8 mouse cellular contexts compared by ENCODE assay signal in genomic region chr4:155601091-155601996, GRCm38 (mm10). TPM values are rescaled to one million over a fixed set of nuclear protein-coding genes. Genes with fewer than 3 reads are reported as not detected.
DNase-seq lines count a peak whose midpoint lies in the region; ATAC-seq and TF ChIP-seq lines count a peak whose summit lies in the region.

Gene Slc35e2 (plus strand): TSS chr4:155601416.

- peak; percentile 95 to 96 for DNase-seq in B cell, adult 2 months
- DNase-seq in brain, adult 2 months (ENCODE audit: low read depth, low spot score) = peak; percentile 98
- DNase-seq in liver, adult 2 months (ENCODE audit: extremely low read depth, low read depth, low spot score) = peak; percentile 88
- DNase-seq in splenic B cell, adult 2 months (ENCODE audit: low read depth, low spot score) = peak; percentile 96

- peaks cover 7% of the 10 kb centered on the region for H3K4me1 ChIP-seq in heart, embryonic 11.5 days (ENCODE audit: control insufficient read depth, insufficient read depth, low read length)
- H3K4me1 ChIP-seq in kidney, embryonic 16.5 days (ENCODE audit: insufficient read depth, low read length) = peaks cover 12% of the 10 kb centered on the region
- H3K4me1 ChIP-seq in liver, adult 2 months (ENCODE audit: control insufficient read depth, insufficient read depth, low read length) = peaks cover 19% of the 10 kb centered on the region

- peaks cover 8% of the 10 kb centered on the region; the same call in 1 of the 2 replicates for H3K79me2 ChIP-seq in liver, adult 2 months (ENCODE audit: control insufficient read depth, insufficient read depth, low read length)
- H3K79me2 ChIP-seq in myocyte (ENCODE audit: control insufficient read depth, insufficient read depth) = peaks cover 38% of the 10 kb centered on the region

- peak within 1 kb of the TSS; percentile 85 for H3K4me3 ChIP-seq in heart, embryonic 11.5 days (ENCODE audit: low read depth, low read length)
- H3K4me3 ChIP-seq in kidney, embryonic 16.5 days (ENCODE audit: low read length) = peak within 1 kb of the TSS; percentile 69
- H3K4me3 ChIP-seq in liver, adult 2 months (ENCODE audit: insufficient read depth, low read depth, low read length) = peak within 1 kb of the TSS; percentile 86
- H3K4me3 ChIP-seq in myocyte = peak within 1 kb of the TSS; percentile 67

- peak within 1 kb of the TSS; percentile 97 for H3K9ac ChIP-seq in heart, embryonic 11.5 days (ENCODE audit: low read depth, low read length)
- H3K9ac ChIP-seq in kidney, embryonic 16.5 days (replicated peaks; ENCODE audit: low read length) = peak within 1 kb of the TSS; percentile 94
- H3K9ac ChIP-seq in liver, adult 2 months (ENCODE audit: low read depth, low read length) = peak within 1 kb of the TSS; percentile 97

- peak within 1 kb of the TSS; percentile 88 for H3ac ChIP-seq in myocyte (ENCODE audit: control insufficient read depth, insufficient read length)

- TF ChIP-seq POLR2A in liver, adult 2 months (IDR thresholded peaks at IDR 0.05; ENCODE audit: extremely low read depth, insufficient read depth, low read length) = peak; percentile 73
- peak; percentile 86 for TF ChIP-seq POLR2A in myocyte (IDR thresholded peaks at IDR 0.05; ENCODE audit: insufficient read length, low read depth)

- whole genome bisulfite sequencing in heart, embryonic 11.5 days (ENCODE audit: insufficient replicate concordance) = under 1% methylated on average over 57 of the region's 65 CpGs
- under 1% methylated on average over 64 of the region's 65 CpGs for WGBS in kidney, embryonic 16.5 days
- under 1% methylated on average over 65 of the region's 65 CpGs for WGBS in liver, adult 2 months

- H3K27me3 ChIP-seq in heart, embryonic 11.5 days (ENCODE audit: control insufficient read depth, insufficient read depth, low read length) = no peaks in the 10 kb centered on the region
- H3K27me3 ChIP-seq in kidney, embryonic 16.5 days (ENCODE audit: insufficient read depth, low read length) = no peaks in the 10 kb centered on the region
- H3K27me3 ChIP-seq in liver, adult 2 months (ENCODE audit: control insufficient read depth, insufficient read depth, low read length) = no peaks in the 10 kb centered on the region
- H3K27me3 ChIP-seq in myocyte (ENCODE audit: control insufficient read depth, insufficient read depth, insufficient read length) = no peaks in the 10 kb centered on the region
- no peaks in the 10 kb centered on the region for H3K27me3 ChIP-seq in splenic B cell, adult 2 months (ENCODE audit: control insufficient read depth, insufficient read depth, low read length, poor library complexity, severe bottlenecking)

- no peaks in the 10 kb centered on the region for H3K36me3 ChIP-seq in heart, embryonic 11.5 days (ENCODE audit: control insufficient read depth, insufficient read depth, low read length)
- H3K36me3 ChIP-seq in kidney, embryonic 16.5 days (ENCODE audit: insufficient read depth, low read length) = 0 out of 2 replicates have a peak, but pooled peaks cover 2% of the 10 kb centered on the region
- peaks cover 7% of the 10 kb centered on the region for H3K36me3 ChIP-seq in liver, adult 2 months (ENCODE audit: control insufficient read depth, insufficient read depth, low read length)
- H3K36me3 ChIP-seq in myocyte (ENCODE audit: control insufficient read depth, insufficient read depth) = peaks cover 11% of the 10 kb centered on the region
- H3K36me3 ChIP-seq in splenic B cell, adult 2 months (ENCODE audit: control insufficient read depth, insufficient read depth, low read length, poor library complexity, severe bottlenecking) = no peaks in the 10 kb centered on the region

- peak; percentile 89 for ATAC-seq in erythroblast, adult 5-6 weeks (replicated peaks; ENCODE audit: low FRiP score, poor library complexity, severe bottlenecking)
- ATAC-seq in heart, embryonic 11.5 days (replicated peaks; ENCODE audit: insufficient number of reproducible peaks, low FRiP score, low TSS enrichment) = peak; percentile 94
- peak; percentile 98 for ATAC-seq in kidney, embryonic 16.5 days (ENCODE audit: low FRiP score, low TSS enrichment)

- H3K9me3 ChIP-seq in heart, embryonic 11.5 days (replicated peaks; ENCODE audit: control insufficient read depth, low read length) = no peaks in the 10 kb centered on the region
- no peaks in the 10 kb centered on the region for H3K9me3 ChIP-seq in kidney, embryonic 16.5 days (ENCODE audit: low read length)

- peak within 1 kb of the TSS; percentile 92 for H3K4me2 ChIP-seq in heart, embryonic 11.5 days
- H3K4me2 ChIP-seq in kidney, embryonic 16.5 days (replicated peaks; ENCODE audit: low read depth, low read length) = peak within 1 kb of the TSS; percentile 95
- H3K4me2 ChIP-seq in myocyte (ENCODE audit: low read depth) = peak within 1 kb of the TSS; percentile 85

- TF ChIP-seq CTCF in liver, adult 2 months (IDR thresholded peaks at IDR 0.05; ENCODE audit: low read depth, low read length) = no peak

- peak within 1 kb of the TSS; percentile 99 for H3K27ac ChIP-seq in heart, embryonic 11.5 days (ENCODE audit: low read depth, low read length)
- H3K27ac ChIP-seq in kidney, embryonic 16.5 days (ENCODE audit: low read length) = peak within 1 kb of the TSS; percentile 99
- H3K27ac ChIP-seq in liver, adult 2 months (replicated peaks; ENCODE audit: insufficient read depth, low read depth, low read length) = peak within 1 kb of the TSS; percentile 98

TF ChIP-seq in myocyte, 11 proteins besides CTCF, POLR2A, EP300 and RAD21:
- TF ChIP-seq POLR2AphosphoS2 (IDR thresholded peaks at IDR 0.05; ENCODE audit: insufficient read length, low read depth) (peak; percentile 95), MAX (IDR thresholded peaks at IDR 0.05; ENCODE audit: low read depth) (peak; percentile 38), MYOG (IDR thresholded peaks at IDR 0.05; ENCODE audit: control insufficient read depth in 1 of 3, insufficient read depth in 1 of 3, insufficient read length in 2 of 3, low read depth in 2 of 3) (peak in 1 of 3 experiments; percentile 17), E2F4 (IDR thresholded peaks at IDR 0.05; ENCODE audit: insufficient read depth) (peak; percentile 8), SRF (IDR thresholded peaks at IDR 0.05; ENCODE audit: control insufficient read depth, insufficient read length, low read depth) (no peak), CEBPB (IDR thresholded peaks at IDR 0.05; ENCODE audit: insufficient read depth, poor library complexity, severe bottlenecking) (no peak)
TF ChIP-seq in myocyte: peak in this region for 4.

RNA-seq across cellular contexts. Expression of gene Slc35e2, which starts in this region (rescaled TPM):
- 10.4 and 13.8 TPM in 2 replicates for total RNA-seq in erythroblast, adult 5-6 weeks (2015; ENCODE audit: low replicate concordance)
- 7.6 and 13.2 TPM in 2 replicates for total RNA-seq in erythroblast, adult 5-6 weeks (2017; ENCODE audit: low replicate concordance)
- 7.7 and 9.6 TPM in 2 replicates for polyA plus RNA-seq in heart, embryonic 11.5 days (2014; fragmentation: Nextera tagmentation; extraction: Ambion mirVana)
- 7.8 and 10.1 TPM in 2 replicates for polyA plus RNA-seq in kidney, embryonic 16.5 days (2015; fragmentation: Nextera tagmentation; extraction: Ambion mirVana)
- 63.5 and 65.6 TPM in 2 replicates for total RNA-seq in liver, adult 2 months (2014; rRNA removed)
- polyA plus RNA-seq in liver, adult 2 months (2012; rRNA removed) = 18.5 and 19.8 TPM in 2 replicates
- 3.7 TPM for polyA plus RNA-seq in myocyte (2012; fragmentation: generic; extraction: Trizol)

Comparison
In these comparisons a context has a peak if more than half of its experiments do, and no peak if none do; other contexts are left out.
1. Peak in every context shown above with its lines: DNase-seq, ATAC-seq, H3K4me3 ChIP-seq and H3K27ac ChIP-seq.